Comparison of ENCODE assay signal across 7 mouse cellular contexts in genomic region chr5:66979332-66980218, GRCm38 (mm10).
DNase-seq lines count a peak whose midpoint lies in the region; ATAC-seq lines count a peak whose summit lies in the region.

No protein-coding gene starts in this region.

- H3K4me2 ChIP-seq in lung, embryonic 15.5 days: no peak overlapping the region
- no peak overlapping the region for H3K4me2 ChIP-seq in stomach, embryonic 15.5 days

- ATAC-seq in lung, embryonic 15.5 days (ENCODE audit: borderline replicate concordance, extremely low read depth, low FRiP score, low TSS enrichment): peak; percentile 73; the same call in 1 of the 2 replicates
- ATAC-seq in stomach, embryonic 15.5 days (ENCODE audit: insufficient read depth, low FRiP score, low read depth): peak; percentile 65

- 37% methylated on average over 19 of the region's 19 CpGs for WGBS in lung, embryonic 15.5 days
- 56% methylated on average over 19 of the region's 19 CpGs for WGBS in stomach, embryonic 15.5 days

- H3K27me3 ChIP-seq in lung, embryonic 15.5 days: no peaks in the 10 kb centered on the region
- no peaks in the 10 kb centered on the region for H3K27me3 ChIP-seq in stomach, embryonic 15.5 days (replicated peaks)

- DNase-seq in lung, postnatal 4 days: no peak
- DNase-seq in embryo, embryonic 10.5 days (ENCODE audit: low spot score): peak; percentile 64
- peak; percentile 31 for DNase-seq in forelimb bud, embryonic 11.5 days (ENCODE audit: low read depth, low spot score)
- peak; percentile 44 to 53 for DNase-seq in layer of hippocampus, postnatal 10 days (ENCODE audit: low spot score in 2 of 2)
- no peak for DNase-seq in thymus, postnatal 4 days

- peaks cover 13% of the 10 kb centered on the region; the same call in 1 of the 2 replicates for H3K36me3 ChIP-seq in lung, embryonic 15.5 days
- no peaks in the 10 kb centered on the region for H3K36me3 ChIP-seq in stomach, embryonic 15.5 days

- no peak overlapping the region for H3K9ac ChIP-seq in lung, embryonic 15.5 days
- H3K9ac ChIP-seq in stomach, embryonic 15.5 days: no peak overlapping the region

- H3K9me3 ChIP-seq in lung, embryonic 15.5 days: no peaks in the 10 kb centered on the region
- no peaks in the 10 kb centered on the region for H3K9me3 ChIP-seq in stomach, embryonic 15.5 days

- H3K27ac ChIP-seq in lung, embryonic 15.5 days: peak overlapping the region; percentile 78
- no peak overlapping the region for H3K27ac ChIP-seq in stomach, embryonic 15.5 days

- no peak overlapping the region for H3K4me3 ChIP-seq in lung, embryonic 15.5 days
- H3K4me3 ChIP-seq in stomach, embryonic 15.5 days (replicated peaks): no peak overlapping the region

- H3K4me1 ChIP-seq in lung, embryonic 15.5 days: peaks cover 12% of the 10 kb centered on the region; the same call in 1 of the 2 replicates
- H3K4me1 ChIP-seq in stomach, embryonic 15.5 days: no peaks in the 10 kb centered on the region

Comparison
In these comparisons a context has a peak if more than half of its experiments do, and no peak if none do; other contexts are left out.
1. DNase-seq: peak in embryo, embryonic 10.5 days (single experiment), forelimb bud, embryonic 11.5 days (single experiment) and layer of hippocampus, postnatal 10 days (2 of 2); none in lung, postnatal 4 days (0 of 2) and thymus, postnatal 4 days (single experiment).